Mouse (Mus musculus) hindbrain, embryonic 11.5 days (tissue): ENCODE data around the gene Capn10. TPM values are rescaled to one million over a fixed set of nuclear protein-coding genes. Genes with fewer than 3 reads are reported as not detected.

Experiments used
- ATAC-seq: fragments of 200-750 bp; cut with Nextera tagmentation; 2 replicates; pipeline ENCODE4 v1.8.0; 2017; ENCODE audit warnings: mild to moderate bottlenecking, moderate TSS enrichment, moderate library complexity; ENCODE audit not compliant: low FRiP score
- DNase-seq: peaks from one replicate; pipeline ENCODE4 v3.0.0-alpha.2; 2015; ENCODE audit warnings: low spot score
- H3K27ac ChIP-seq: fragments of 300-500 bp; sonication (generic); 2 replicates; pipeline ENCODE4 v1.5.1; 2014; ENCODE audit warnings: mild to moderate bottlenecking, low read depth, low read length
- H3K27me3 ChIP-seq: fragments of 300-500 bp; sonication (generic); 2 replicates; pipeline ENCODE4 v1.6.1; 2014; ENCODE audit warnings: mild to moderate bottlenecking, low read length, moderate library complexity, mixed read lengths; ENCODE audit not compliant: control insufficient read depth, insufficient read depth
- H3K36me3 ChIP-seq: fragments of 300-500 bp; sonication (generic); 2 replicates; pipeline ENCODE4 v1.6.1; 2014; ENCODE audit warnings: mild to moderate bottlenecking, low read length, moderate library complexity, mixed read lengths; ENCODE audit not compliant: control insufficient read depth, insufficient read depth
- H3K4me1 ChIP-seq: fragments of 300-500 bp; sonication (generic); replicated peaks from 2 replicates; pipeline ENCODE4 v1.6.1; 2014; ENCODE audit warnings: low read length, mixed read lengths; ENCODE audit not compliant: control insufficient read depth, insufficient read depth
- H3K4me2 ChIP-seq: fragments of 300-500 bp; sonication (generic); replicated peaks from 2 replicates; pipeline ENCODE4 v1.6.1; 2014; ENCODE audit warnings: mild to moderate bottlenecking, low read depth, low read length
- H3K4me3 ChIP-seq: fragments of 300-500 bp; sonication (generic); 2 replicates; pipeline ENCODE4 v1.5.1; 2014; ENCODE audit warnings: low read depth, low read length
- H3K9ac ChIP-seq: fragments of 300-500 bp; sonication (generic); 2 replicates; pipeline ENCODE4 v1.6.1; 2014; ENCODE audit warnings: low read depth, low read length
- H3K9me3 ChIP-seq: fragments of 300-500 bp; sonication (generic); 2 replicates; pipeline ENCODE4 v1.6.1; 2016; ENCODE audit warnings: low read length; ENCODE audit not compliant: control insufficient read depth
- WGBS: fragments of 180-500 bp; shearing (Covaris S2); extraction: QIAGEN DNeasy Blood & Tissue Kit; methylation state at CpG from one replicate; pipeline ENCODE4 v1.1.7; 2014; 5-methylcytosine and 5-hydroxymethylcytosine counted together
- polyA plus RNA-seq: library from polyadenylated mRNA; unstranded; fragments of >200 nt; fragmentation: Nextera tagmentation; extraction: Ambion mirVana; gene quantifications from 2 replicates; pipeline ENCODE4 v1.2.1, GENCODE M21; 2014

Gene Capn10
- polyA plus RNA-seq, 1 experiment from 2014 or later: 32.3 TPM

DNA sequence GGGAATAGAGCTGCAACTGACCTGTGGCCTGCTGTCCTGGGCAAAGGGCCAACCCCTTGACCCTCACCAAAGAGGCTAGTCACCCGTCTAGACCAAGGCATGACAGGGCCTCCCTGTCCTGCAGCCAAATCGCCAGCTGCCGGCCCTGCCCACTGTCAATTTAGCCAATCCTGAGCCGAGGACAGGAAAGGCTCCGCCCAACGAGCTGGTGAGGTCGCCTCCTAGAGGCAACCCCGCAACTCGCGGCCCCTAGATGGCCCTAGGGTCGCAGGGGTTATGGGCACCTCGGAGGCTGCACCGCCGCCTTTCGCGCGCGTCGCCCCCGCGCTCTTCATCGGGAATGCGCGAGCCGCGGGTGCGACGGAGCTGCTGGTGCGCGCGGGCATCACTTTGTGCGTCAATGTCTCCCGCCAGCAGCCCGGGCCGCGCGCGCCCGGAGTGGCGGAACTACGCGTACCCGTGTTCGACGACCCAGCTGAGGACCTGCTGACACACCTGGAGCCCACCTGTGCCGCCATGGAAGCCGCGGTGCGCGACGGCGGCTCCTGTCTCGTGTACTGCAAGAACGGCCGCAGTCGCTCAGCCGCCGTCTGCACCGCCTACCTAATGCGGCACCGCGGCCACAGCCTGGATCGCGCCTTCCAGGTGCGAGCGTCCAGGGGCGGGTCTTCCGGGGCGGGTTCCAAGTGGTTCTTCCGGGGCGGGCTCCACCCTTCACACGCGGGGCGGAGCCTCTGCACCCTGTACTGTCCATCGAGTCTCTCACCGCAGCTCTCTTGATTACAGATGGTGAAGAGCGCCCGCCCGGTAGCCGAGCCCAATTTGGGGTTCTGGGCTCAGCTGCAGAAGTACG, 27.2 kb upstream of the Capn10 start, which contains the start of gene Dusp28:
TSS of gene Dusp28 (plus strand) at position 203 of the 853 bp plus-strand sequence.
- Histone ChIP-seq H3K9me3 (no peaks in the 10 kb centered on the region), H3K27me3 (peaks cover 7% of the 10 kb centered on the region; the same call in 1 of the 2 replicates), H3K27ac (peak within 1 kb of the TSS; percentile 80), H3K4me1 (peaks cover 10% of the 10 kb centered on the region), H3K4me2 (peak within 1 kb of the TSS; percentile 71), H3K9ac (peak within 1 kb of the TSS; percentile 67), H3K4me3 (peak within 1 kb of the TSS; percentile 73), H3K36me3 (no peaks in the 10 kb centered on the region)
- WGBS: under 1% methylated on average over 80 of the region's 81 CpGs
- DNase-seq: peak; percentile 87
- ATAC-seq: peak; percentile 89

DNA sequence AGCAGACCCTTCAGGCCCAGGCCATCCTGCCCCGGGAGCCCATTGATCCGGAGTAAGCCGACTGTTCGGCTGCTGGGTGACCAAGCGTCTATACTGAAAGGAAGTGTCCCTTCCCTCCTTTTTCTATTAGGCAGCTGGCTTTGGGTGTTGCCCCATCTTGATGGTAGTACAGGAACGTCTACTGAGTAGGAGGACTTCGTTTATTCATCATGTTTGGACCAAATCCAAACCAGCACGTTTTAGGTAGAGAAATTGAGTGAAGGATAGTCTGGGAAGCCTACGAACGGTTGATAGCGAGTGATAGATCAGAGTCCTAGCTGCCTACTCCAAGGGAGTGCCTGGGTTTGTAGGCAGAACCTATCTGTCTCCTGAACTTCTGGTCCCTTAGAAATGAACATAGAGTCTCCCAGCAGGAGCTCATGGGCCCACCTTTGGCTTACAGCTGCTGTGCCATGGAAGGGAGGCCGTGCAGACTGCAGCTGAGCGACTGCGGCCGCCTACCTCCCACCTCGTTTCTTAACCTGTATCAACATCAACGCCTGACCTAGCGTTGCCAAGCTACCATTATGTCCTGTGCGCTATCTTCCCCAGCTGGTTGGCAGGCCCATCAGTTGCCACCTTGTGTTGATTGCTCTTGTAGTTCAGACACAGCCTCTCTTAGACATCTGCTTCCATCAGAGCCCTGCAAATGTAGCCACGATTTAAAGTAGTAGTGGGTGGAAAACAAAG, 26.4 kb upstream of the Capn10 start:
- Histone ChIP-seq H3K9me3 (no peaks in the 10 kb centered on the region), H3K9ac (peak overlapping the region; percentile 67), H3K36me3 (no peaks in the 10 kb centered on the region), H3K4me1 (peaks cover 10% of the 10 kb centered on the region), H3K4me3 (peak overlapping the region; percentile 73), H3K27me3 (peaks cover 5% of the 10 kb centered on the region; the same call in 1 of the 2 replicates), H3K4me2 (peak overlapping the region; percentile 71), H3K27ac (peak overlapping the region; percentile 58; the same call in 1 of the 2 replicates)
- ATAC-seq: no peak
- no peak for DNase-seq
- WGBS: 43% methylated on average over 20 of the region's 20 CpGs

DNA sequence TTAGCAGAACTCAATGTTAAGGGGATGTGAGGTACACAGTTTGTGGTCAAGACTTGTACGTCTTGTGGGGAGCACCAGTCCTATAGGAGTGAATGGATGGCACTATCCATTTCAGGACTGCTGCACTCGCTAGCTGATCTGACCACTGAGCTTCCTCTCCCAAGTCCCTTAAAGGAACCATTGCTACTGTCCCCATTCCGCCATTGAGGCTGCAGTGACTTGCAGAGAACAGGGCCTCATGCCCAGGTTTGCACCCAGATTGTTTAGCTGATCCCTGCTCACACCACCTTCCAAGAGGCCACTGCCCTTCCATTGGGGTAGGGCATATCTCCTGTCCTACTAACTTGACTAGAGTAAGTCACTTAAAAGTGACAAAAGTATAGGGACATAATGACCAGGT, 25.5 kb upstream of the Capn10 start:
- Histone ChIP-seq H3K36me3 (no peaks in the 10 kb centered on the region), H3K4me1 (peaks cover 10% of the 10 kb centered on the region), H3K9ac (no peak overlapping the region), H3K4me2 (no peak overlapping the region), H3K4me3 (no peak overlapping the region), H3K27me3 (peaks cover 5% of the 10 kb centered on the region; the same call in 1 of the 2 replicates), H3K9me3 (no peaks in the 10 kb centered on the region), H3K27ac (no peak overlapping the region)
- DNase-seq: no peak
- WGBS: 94% methylated on average over 3 of the region's 3 CpGs
- no peak for ATAC-seq

DNA sequence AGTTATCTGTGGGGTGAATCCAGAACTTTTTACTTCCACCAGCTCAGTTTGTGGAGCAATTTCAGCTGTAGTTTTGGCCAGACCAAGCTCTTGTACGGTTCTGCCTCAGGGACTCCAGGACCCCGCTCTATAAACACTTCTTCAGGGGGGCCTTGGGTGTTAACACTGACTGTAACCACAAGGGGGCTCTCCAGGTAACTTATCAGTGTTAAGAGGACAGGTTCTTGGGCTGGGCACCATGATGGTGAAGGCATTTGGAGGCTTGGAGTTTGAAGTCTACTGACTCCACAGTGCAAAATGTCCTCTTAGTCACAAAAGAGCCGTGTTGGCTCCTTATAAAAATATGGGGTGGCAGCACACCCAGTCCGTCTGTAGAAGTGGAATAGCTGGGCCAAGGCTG, 25.1 kb upstream of the Capn10 start:
- peaks cover 10% of the 10 kb centered on the region for H3K4me1 ChIP-seq
- WGBS: 64% methylated on average over 4 of the region's 4 CpGs
- no peak overlapping the region for H3K9ac ChIP-seq
- DNase-seq: peak; percentile 51
- no peak overlapping the region for H3K4me2 ChIP-seq
- no peak overlapping the region for H3K4me3 ChIP-seq
- H3K27me3 ChIP-seq: peaks cover 5% of the 10 kb centered on the region; the same call in 1 of the 2 replicates
- no peaks in the 10 kb centered on the region for H3K9me3 ChIP-seq
- no peak overlapping the region for H3K27ac ChIP-seq
- H3K36me3 ChIP-seq: no peaks in the 10 kb centered on the region
- no peak for ATAC-seq

DNA sequence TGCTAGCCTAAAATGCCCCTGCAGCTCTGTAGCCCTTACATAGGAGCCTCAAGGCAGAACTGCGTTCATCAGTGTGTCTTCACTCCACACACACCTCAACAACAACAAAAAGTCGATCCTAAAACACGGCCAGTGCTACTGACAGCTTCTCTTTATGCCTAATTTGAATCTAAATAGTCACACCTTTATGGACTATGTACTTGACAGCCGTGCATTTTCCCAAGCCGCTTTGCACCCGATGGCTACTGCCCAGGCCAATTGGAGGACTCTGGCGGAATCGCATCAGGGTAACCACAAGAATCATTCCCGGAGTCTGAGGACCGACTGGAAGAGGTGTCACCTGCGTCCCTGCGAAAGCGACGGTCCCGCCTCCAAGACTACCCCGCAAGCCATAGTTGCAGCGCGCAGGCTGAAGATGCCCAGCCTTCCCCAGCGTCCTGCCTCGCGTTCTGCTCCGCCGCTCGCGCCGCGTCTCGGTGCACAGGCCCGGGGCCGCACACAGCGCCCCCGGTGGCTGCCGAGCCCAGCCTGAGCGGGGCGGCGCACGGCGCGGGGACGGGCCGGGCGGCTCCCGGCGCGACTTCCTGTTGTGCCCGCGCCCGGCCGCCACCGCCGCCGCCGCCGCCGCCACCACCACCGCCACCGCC, 23.8 kb upstream of the Capn10 start, which contains the start of gene Rnpepl1:
TSS of gene Rnpepl1 (plus strand) at position 545 of the 647 bp plus-strand sequence.
- Histone ChIP-seq H3K4me3 (peak within 1 kb of the TSS; percentile 86), H3K9me3 (no peaks in the 10 kb centered on the region), H3K27ac (peak within 1 kb of the TSS; percentile 88), H3K4me2 (peak within 1 kb of the TSS; percentile 96), H3K9ac (peak within 1 kb of the TSS; percentile 90), H3K36me3 (0 out of 2 replicates have a peak, but pooled peaks cover 3% of the 10 kb centered on the region), H3K4me1 (peaks cover 10% of the 10 kb centered on the region), H3K27me3 (peaks cover 5% of the 10 kb centered on the region; the same call in 1 of the 2 replicates)
- DNase-seq (peak; percentile 87), ATAC-seq (peak; percentile 68)
- under 1% methylated on average over 30 of the region's 57 CpGs for WGBS

DNA sequence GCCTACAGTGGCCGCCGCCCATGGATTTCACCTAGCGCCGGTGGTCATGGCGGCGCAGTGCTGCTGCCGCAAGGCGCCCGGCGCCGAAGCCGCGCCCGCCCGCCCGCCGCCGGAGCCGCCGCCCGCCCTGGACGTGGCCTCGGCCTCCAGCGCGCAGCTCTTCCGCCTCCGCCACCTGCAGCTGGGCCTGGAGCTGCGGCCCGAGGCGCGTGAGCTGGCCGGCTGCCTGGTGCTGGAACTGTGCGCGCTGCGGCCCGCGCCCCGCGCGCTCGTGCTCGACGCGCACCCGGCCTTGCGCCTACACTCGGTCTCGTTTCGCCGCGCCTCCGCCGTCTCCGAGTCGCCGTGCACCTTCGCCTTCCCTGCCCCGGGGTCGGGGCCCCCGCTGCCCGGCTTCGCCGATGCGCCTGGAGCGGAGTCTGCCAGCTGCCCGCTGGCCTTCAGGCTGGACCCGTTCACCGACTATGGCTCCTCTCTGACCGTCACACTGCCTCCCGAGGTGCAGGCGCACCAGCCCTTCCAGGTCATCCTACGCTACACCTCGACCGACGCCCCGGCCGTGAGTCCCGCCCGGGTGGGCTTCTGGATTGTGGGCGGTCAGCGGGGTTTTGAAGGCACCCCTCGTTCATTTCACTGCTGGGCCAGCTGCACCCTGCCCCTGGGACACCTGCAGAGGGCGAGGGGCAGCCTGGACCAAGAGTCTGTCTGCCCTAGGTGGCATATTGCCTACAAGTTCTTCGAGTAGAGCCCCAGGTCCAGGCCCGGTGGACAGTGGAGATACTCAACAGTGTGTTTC, 23.1 kb upstream of the Capn10 start:
- Histone ChIP-seq H3K27ac (peak overlapping the region; percentile 88), H3K27me3 (peaks cover 5% of the 10 kb centered on the region; the same call in 1 of the 2 replicates), H3K4me1 (peaks cover 10% of the 10 kb centered on the region), H3K9ac (peak overlapping the region; percentile 90), H3K4me2 (peak overlapping the region; percentile 96), H3K36me3 (0 out of 2 replicates have a peak, but pooled peaks cover 3% of the 10 kb centered on the region), H3K9me3 (no peaks in the 10 kb centered on the region), H3K4me3 (peak overlapping the region; percentile 86)
- ATAC-seq: peak; percentile 30
- DNase-seq: peak; percentile 72
- 1% methylated on average over 59 of the region's 85 CpGs for WGBS

DNA sequence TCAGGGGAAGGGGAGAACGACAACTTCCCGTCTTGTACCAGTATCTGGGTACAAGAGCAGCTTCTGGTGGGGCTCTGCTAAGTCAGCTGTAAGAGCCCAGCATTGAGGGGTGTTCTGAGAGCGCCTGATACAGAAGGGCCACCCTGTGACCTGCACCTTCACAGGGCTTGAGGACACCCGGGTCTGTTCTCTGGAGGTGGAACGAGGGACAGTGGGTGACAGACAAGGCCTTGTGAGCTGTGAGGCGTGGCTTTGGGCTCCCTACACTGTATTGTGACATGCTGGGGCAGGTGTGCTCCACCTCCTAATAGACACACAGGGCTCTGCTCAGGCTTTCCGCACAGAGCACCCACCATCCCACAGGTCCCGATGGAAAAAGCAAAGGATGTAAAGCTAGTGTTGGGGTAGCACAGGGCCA, 22.4 kb upstream of the Capn10 start:
- ATAC-seq (no peak), DNase-seq (no peak)
- H3K27ac ChIP-seq: no peak overlapping the region
- 43% methylated on average over 8 of the region's 8 CpGs for WGBS
- H3K4me3 ChIP-seq: peak overlapping the region; percentile 86
- peak overlapping the region; percentile 96 for H3K4me2 ChIP-seq
- 0 out of 2 replicates have a peak, but pooled peaks cover 3% of the 10 kb centered on the region for H3K36me3 ChIP-seq
- peak overlapping the region; percentile 90 for H3K9ac ChIP-seq
- H3K27me3 ChIP-seq: peaks cover 5% of the 10 kb centered on the region; the same call in 1 of the 2 replicates
- peaks cover 9% of the 10 kb centered on the region for H3K4me1 ChIP-seq
- H3K9me3 ChIP-seq: no peaks in the 10 kb centered on the region
